Comparison of ENCODE assay signal across 27 mouse cellular contexts in the genomic region with DNA sequence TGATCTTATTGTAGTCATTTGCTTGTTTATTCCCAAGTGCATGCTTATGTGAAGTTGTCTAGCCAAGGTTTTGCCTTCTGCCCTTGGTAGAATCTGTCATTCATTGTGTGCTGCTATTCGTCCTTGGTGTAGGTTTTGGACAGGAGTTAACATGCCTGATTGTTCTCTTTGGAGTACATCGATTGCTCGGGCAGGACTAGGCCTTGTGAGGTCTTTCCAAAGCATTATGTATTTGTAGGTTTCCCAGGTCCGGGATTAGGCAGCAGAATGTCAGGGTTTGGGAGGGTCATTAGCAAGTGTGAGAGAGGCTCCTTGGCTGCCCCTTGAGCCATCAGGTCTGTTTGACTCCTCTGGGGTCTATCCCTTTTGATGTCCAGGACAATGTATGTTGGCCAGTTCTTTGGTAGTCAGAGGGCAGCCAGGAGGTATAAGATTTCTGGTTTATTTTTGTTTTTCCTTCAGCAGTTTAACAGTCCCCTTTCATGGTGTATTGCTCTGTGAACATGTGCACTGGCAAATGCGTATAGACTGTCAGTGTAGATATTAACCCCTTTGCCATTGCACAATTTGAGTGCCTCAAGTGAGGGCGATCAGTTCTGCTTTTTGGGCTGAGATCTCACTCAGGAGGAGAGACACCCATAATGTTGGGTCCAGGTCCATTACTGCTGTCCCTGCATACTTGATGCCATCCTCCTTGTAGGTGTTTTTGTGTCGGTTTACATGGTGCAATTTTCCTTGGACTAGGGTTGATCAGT. TPM values are rescaled to one million over a fixed set of nuclear protein-coding genes. Genes with fewer than 3 reads are reported as not detected.
DNase-seq lines count a peak whose midpoint lies in the region; ATAC-seq and TF ChIP-seq lines count a peak whose summit lies in the region.
"Had no signal": no experiment of that assay in that cellular context is flagged by ENCODE, and none has a peak within 500 bp of the region (broad histone marks: within the 10 kb centered on the region; RNA-seq: fewer than 3 reads in every experiment).

No protein-coding gene starts in this region.

- H3K27me3 ChIP-seq in kidney, adult 2 months (replicated peaks; ENCODE audit: control insufficient read depth, insufficient read depth, low read length), result no peaks in the 10 kb centered on the region
- H3K27me3 ChIP-seq in kidney, embryonic 15.5 days, result no peaks in the 10 kb centered on the region
- H3K27me3 ChIP-seq: embryonic facial prominence, embryonic 13.5 days; midbrain, embryonic 12.5 days; neural tube, embryonic 13.5 days; stomach, embryonic 15.5 days had no signal

- H3K4me1 ChIP-seq in kidney, adult 2 months (ENCODE audit: control insufficient read depth, insufficient read depth, low read length), result peaks cover 18% of the 10 kb centered on the region
- peaks cover 23% of the 10 kb centered on the region for H3K4me1 ChIP-seq in kidney, embryonic 15.5 days
- H3K4me1 ChIP-seq: stomach, embryonic 15.5 days had no signal

- no peak for TF ChIP-seq CTCF in gastrocnemius, adult 2 months (IDR thresholded peaks at IDR 0.05)
- TF ChIP-seq CTCF in kidney, adult 2 months (conservative IDR thresholded peaks at IDR 0.05; ENCODE audit: insufficient read depth, insufficient read length, low read depth, low read length), result no peak

- H3K9me3 ChIP-seq in kidney, embryonic 15.5 days (replicated peaks), result no peaks in the 10 kb centered on the region
- H3K9me3 ChIP-seq: embryonic facial prominence, embryonic 13.5 days; hindbrain, embryonic 10.5 days; midbrain, embryonic 12.5 days; neural tube, embryonic 13.5 days; stomach, embryonic 15.5 days had no signal

- H3K36me3 ChIP-seq in kidney, adult 2 months (ENCODE audit: control insufficient read depth, insufficient read depth, low read length), result no peaks in the 10 kb centered on the region
- H3K36me3 ChIP-seq in kidney, embryonic 15.5 days, result no peaks in the 10 kb centered on the region
- H3K36me3 ChIP-seq: embryonic facial prominence, embryonic 13.5 days; hindbrain, embryonic 10.5 days; midbrain, embryonic 12.5 days; neural tube, embryonic 13.5 days; stomach, embryonic 15.5 days had no signal

- intact Hi-C loops in gastrocnemius, adult 2 months (cut with DNase I), result no loop called here
- intact Hi-C loops in left cerebral cortex, postnatal 36 days (cut with DNase I), result no loop called here

- no peak for TF ChIP-seq POLR2A in kidney, adult 2 months (IDR thresholded peaks at IDR 0.05; ENCODE audit: low read depth, low read length)

- no peak overlapping the region for H3K4me3 ChIP-seq in gastrocnemius, adult 2 months
- no peak overlapping the region for H3K4me3 ChIP-seq in kidney, adult 2 months (ENCODE audit: insufficient read depth, low read depth, low read length)
- H3K4me3 ChIP-seq in kidney, embryonic 15.5 days (replicated peaks), result no peak overlapping the region
- H3K4me3 ChIP-seq: embryonic facial prominence, embryonic 13.5 days; hindbrain, embryonic 10.5 days; layer of hippocampus, adult 2 months; midbrain, embryonic 12.5 days; neural tube, embryonic 13.5 days; stomach, embryonic 15.5 days had no signal

- ATAC-seq in kidney, embryonic 15.5 days (replicated peaks; ENCODE audit: low FRiP score), result no peak
- peak; percentile 77 for ATAC-seq in granulocyte monocyte progenitor cell, adult 5-6 weeks (replicated peaks; ENCODE audit: poor library complexity, severe bottlenecking)
- ATAC-seq: activated CD4-positive, CD25-positive, alpha-beta regulatory T cell, adult 4 months; forebrain, postnatal 0 days; hindbrain, postnatal 0 days; intestine, postnatal 0 days had no signal

- DNase-seq in gastrocnemius, adult 2 months, result no peak
- no peak for DNase-seq in gastrocnemius, postnatal 25 days
- no peak for DNase-seq in kidney, adult 2 months
- peak; percentile 20 for DNase-seq in ZHBTc4 (ENCODE audit: low read depth, low spot score)
- DNase-seq in left cerebral cortex, postnatal 36 days (ENCODE audit: low spot score in 2 of 2), result no peak
- no peak for DNase-seq in layer of hippocampus, postnatal 36 days
- DNase-seq: cerebellum, adult 9-11 months; forebrain, postnatal 0 days; kidney, postnatal 14 days; left cerebral cortex, postnatal 4 days; lung, embryonic 14.5 days; lung, postnatal 36 days; spleen, adult 18-20 months; thymus, adult 18-20 months; thymus, postnatal 4 days had no signal

- 47% methylated on average over 7 of the region's 7 CpGs for WGBS in kidney, adult 2 months
- WGBS in kidney, embryonic 15.5 days, result 54% methylated on average over 7 of the region's 7 CpGs

- H3K27ac ChIP-seq in gastrocnemius, adult 2 months, result peak overlapping the region; percentile 67
- peak overlapping the region; percentile 38; the same call in 1 of the 2 replicates for H3K27ac ChIP-seq in kidney, adult 2 months (ENCODE audit: insufficient read depth, low read depth, low read length)
- no peak overlapping the region for H3K27ac ChIP-seq in kidney, embryonic 15.5 days
- H3K27ac ChIP-seq: embryonic facial prominence, embryonic 13.5 days; hindbrain, embryonic 10.5 days; hindbrain, postnatal 0 days; layer of hippocampus, adult 2 months; midbrain, embryonic 12.5 days; neural tube, embryonic 13.5 days; stomach, embryonic 15.5 days had no signal

- no peak overlapping the region for H3K9ac ChIP-seq in kidney, embryonic 15.5 days
- H3K9ac ChIP-seq: embryonic facial prominence, embryonic 13.5 days; forebrain, postnatal 0 days; lung, embryonic 14.5 days; midbrain, embryonic 12.5 days; neural tube, embryonic 13.5 days; stomach, embryonic 15.5 days had no signal

- H3K4me2 ChIP-seq in kidney, embryonic 15.5 days, result no peak overlapping the region
- H3K4me2 ChIP-seq: embryonic facial prominence, embryonic 13.5 days; liver, embryonic 11.5 days; lung, embryonic 14.5 days; midbrain, embryonic 12.5 days; neural tube, embryonic 13.5 days; stomach, embryonic 15.5 days had no signal

RNA-seq across cellular contexts. Expression of a gene that starts 4.1 kb away (rescaled TPM):
- total RNA-seq in gastrocnemius, adult 2 months (2021), result 10 to 100 TPM; 14.5 to 16.1 TPM
- total RNA-seq in gastrocnemius, postnatal 25 days (2021), result 10 to 100 TPM; 13.0 to 16.2 TPM
- 10.4 and 14.6 TPM in 2 replicates for polyA plus RNA-seq in kidney, adult 2 months (2012; rRNA removed)
- 25.4 and 27.3 TPM in 2 replicates for polyA plus RNA-seq in kidney, embryonic 15.5 days (2015; fragmentation: Nextera tagmentation; extraction: Ambion mirVana)
- 26.1 and 40.0 TPM in 2 replicates for total RNA-seq in granulocyte monocyte progenitor cell, adult 5-6 weeks (2014; fragmentation: Nextera tagmentation)
- 25.0 and 28.7 TPM in 2 replicates for total RNA-seq in granulocyte monocyte progenitor cell, adult 5-6 weeks (2017)
- total RNA-seq in left cerebral cortex, postnatal 36 days (2021), result 10 to 100 TPM; 47.4 to 57.4 TPM
- 10 to 100 TPM; 46.9 to 50.7 TPM for total RNA-seq in layer of hippocampus, postnatal 36 days (2021)

RNA-seq across cellular contexts. Expression of a gene that starts 58.9 kb away (rescaled TPM):
- 10 to 100 TPM in 1 of 2 experiments, 1 to 10 TPM in 1; 8.6 to 10.5 TPM for total RNA-seq in gastrocnemius, adult 2 months (2021)
- 10 to 100 TPM in 1 of 2 experiments, 1 to 10 TPM in 1; 9.8 to 10.5 TPM for total RNA-seq in gastrocnemius, postnatal 25 days (2021)
- polyA plus RNA-seq in kidney, adult 2 months (2012; rRNA removed), result 6.0 and 6.4 TPM in 2 replicates
- 31.2 and 31.5 TPM in 2 replicates for polyA plus RNA-seq in kidney, embryonic 15.5 days (2015; fragmentation: Nextera tagmentation; extraction: Ambion mirVana)
- total RNA-seq in granulocyte monocyte progenitor cell, adult 5-6 weeks (2014; fragmentation: Nextera tagmentation), result 24.6 and 28.5 TPM in 2 replicates
- total RNA-seq in granulocyte monocyte progenitor cell, adult 5-6 weeks (2017), result 52.1 and 67.7 TPM in 2 replicates
- 10 to 100 TPM; 24.8 to 29.8 TPM for total RNA-seq in left cerebral cortex, postnatal 36 days (2021)
- 10 to 100 TPM; 24.5 to 26.2 TPM for total RNA-seq in layer of hippocampus, postnatal 36 days (2021)
